Mouse (Mus musculus) adrenal gland, adult 2 months (tissue): ENCODE measurements around the gene Tenm2. TPM values are rescaled to one million over a fixed set of nuclear protein-coding genes. Genes with fewer than 3 reads are reported as not detected.

Experiments used
- DNase-seq: peaks from one replicate; pipeline ENCODE4 v3.0.0; 2021
- polyA plus RNA-seq: library from polyadenylated mRNA; depleted of rRNA; stranded (reverse); fragments of >200 nt; gene quantifications from 2 replicates; pipeline ENCODE4 v1.2.3, GENCODE M21; 2012
- total RNA-seq, 2 experiments: library from RNA; stranded (reverse); gene quantifications; 2 replicates each; pipeline ENCODE4 v1.2.3; 2021

Gene Tenm2
- total and polyA plus RNA-seq, 3 experiments: 0.08 to 0.86 (median 0.23) TPM

- DNase-seq: no peak
Observed at GRCm38 (mm10) chr11:36203896-36204295, 1031.9 kb downstream of the Tenm2 start.

GRCm38 (mm10) chr11:36194348-36194747 is 1041.4 kb downstream of the Tenm2 start:
- no peak for DNase-seq

- DNase-seq: no peak
Observed at GRCm38 (mm10) chr11:36176106-36176505, 1059.7 kb downstream of the Tenm2 start.

- no peak for DNase-seq
Observed at GRCm38 (mm10) chr11:36173076-36173690, 1062.6 kb downstream of the Tenm2 start.

- no peak for DNase-seq
Observed at GRCm38 (mm10) chr11:36172520-36172919, 1063.2 kb downstream of the Tenm2 start.

- DNase-seq: no peak
Observed at GRCm38 (mm10) chr11:36171991-36172390, 1063.8 kb downstream of the Tenm2 start.

- no peak for DNase-seq
Observed at GRCm38 (mm10) chr11:36171221-36171620, 1064.5 kb downstream of the Tenm2 start.

GRCm38 (mm10) chr11:36169738-36170137 is 1066.0 kb downstream of the Tenm2 start:
- DNase-seq: no peak

GRCm38 (mm10) chr11:36168921-36169537 is 1066.7 kb downstream of the Tenm2 start:
- DNase-seq: no peak

- no peak for DNase-seq
Observed at GRCm38 (mm10) chr11:36167766-36168318, 1067.9 kb downstream of the Tenm2 start.

- no peak for DNase-seq
Observed at GRCm38 (mm10) chr11:36163580-36163979, 1072.2 kb downstream of the Tenm2 start.

GRCm38 (mm10) chr11:36161765-36162321 is 1073.9 kb downstream of the Tenm2 start:
- DNase-seq: no peak

- DNase-seq: no peak
Observed at GRCm38 (mm10) chr11:36153450-36153849, 1082.3 kb downstream of the Tenm2 start.

- DNase-seq: no peak
Observed at GRCm38 (mm10) chr11:36153011-36153410, 1082.8 kb downstream of the Tenm2 start.

GRCm38 (mm10) chr11:36152226-36152625 is 1083.5 kb downstream of the Tenm2 start:
- DNase-seq: no peak

GRCm38 (mm10) chr11:36149092-36149491 is 1086.7 kb downstream of the Tenm2 start:
- no peak for DNase-seq

- DNase-seq: no peak
Observed at GRCm38 (mm10) chr11:36145057-36145456, 1090.7 kb downstream of the Tenm2 start.

- no peak for DNase-seq
Observed at GRCm38 (mm10) chr11:36140411-36140810, 1095.4 kb downstream of the Tenm2 start.

GRCm38 (mm10) chr11:36139521-36139920 is 1096.2 kb downstream of the Tenm2 start:
- DNase-seq: no peak

GRCm38 (mm10) chr11:36137840-36138239 is 1097.9 kb downstream of the Tenm2 start:
- no peak for DNase-seq

- DNase-seq: no peak
Observed at GRCm38 (mm10) chr11:36137276-36137675, 1098.5 kb downstream of the Tenm2 start.

GRCm38 (mm10) chr11:36134645-36135044 is 1101.1 kb downstream of the Tenm2 start:
- no peak for DNase-seq

- DNase-seq: no peak
Observed at GRCm38 (mm10) chr11:36123275-36123674, 1112.5 kb downstream of the Tenm2 start.
